Comparison of ENCODE assay signal across 14 mouse cellular contexts in genomic region chr10:90613051-90613450, GRCm38 (mm10).
DNase-seq lines count a peak whose midpoint lies in the region; TF ChIP-seq lines count a peak whose summit lies in the region.
"Had no signal": no experiment of that assay in that cellular context is flagged by ENCODE, and none has a peak within 500 bp of the region (broad histone marks: within the 10 kb centered on the region; RNA-seq: fewer than 3 reads in every experiment).

No protein-coding gene starts in this region.

- TF ChIP-seq CTCF in layer of hippocampus, adult 2 months (conservative IDR thresholded peaks at IDR 0.05), result no peak

- peak; percentile 59 to 61 for DNase-seq in cerebellum, postnatal 10 days
- no peak for DNase-seq in cerebellum, adult 8-10 months
- DNase-seq in layer of hippocampus, adult 2 months (ENCODE audit: low spot score in 2 of 2), result no peak
- DNase-seq in layer of hippocampus, adult 9-10 months (ENCODE audit: low spot score), result no peak
- DNase-seq: adrenal gland, adult 2 months; adrenal gland, adult 8-10 months; adrenal gland, postnatal 10 days; adrenal gland, postnatal 14 days; adrenal gland, postnatal 25 days; adrenal gland, postnatal 36 days; B cell, adult 2 months; cerebellum, adult 11 months; cerebellum, adult 11-12 months; cerebellum, adult 18-20 months had no signal

- H3K27ac ChIP-seq in layer of hippocampus, adult 2 months, result peak overlapping the region; percentile 40; the same call in 1 of the 2 replicates

- no peak overlapping the region for H3K4me3 ChIP-seq in layer of hippocampus, adult 2 months

Comparison
In these comparisons a context has a peak if more than half of its experiments do, and no peak if none do; other contexts are left out.
1. DNase-seq: peak in cerebellum, postnatal 10 days (2 of 2); none in cerebellum, adult 8-10 months (single experiment), layer of hippocampus, adult 2 months (0 of 2) and layer of hippocampus, adult 9-10 months (single experiment).